11 mouse cellular contexts compared by ENCODE assay signal in genomic region chr1:118343649-118344435, GRCm38 (mm10). TPM values are rescaled to one million over a fixed set of nuclear protein-coding genes. Genes with fewer than 3 reads are reported as not detected.
DNase-seq lines count a peak whose midpoint lies in the region; ATAC-seq and TF ChIP-seq lines count a peak whose summit lies in the region.
"Had no signal": no experiment of that assay in that cellular context is flagged by ENCODE, and none has a peak within 500 bp of the region (broad histone marks: within the 10 kb centered on the region; RNA-seq: fewer than 3 reads in every experiment).

No protein-coding gene starts in this region.

- no peaks in the 10 kb centered on the region for H3K36me3 ChIP-seq in hindbrain, postnatal 0 days (ENCODE audit: insufficient read depth, low read length)
- H3K36me3 ChIP-seq in hindbrain, embryonic 13.5 days, result no peaks in the 10 kb centered on the region
- no peaks in the 10 kb centered on the region for H3K36me3 ChIP-seq in kidney, embryonic 15.5 days
- H3K36me3 ChIP-seq in lung, embryonic 14.5 days (ENCODE audit: insufficient read depth), result no peaks in the 10 kb centered on the region
- H3K36me3 ChIP-seq: heart, embryonic 15.5 days; liver, embryonic 13.5 days had no signal

- 37% methylated on average over 6 of the region's 6 CpGs for WGBS in hindbrain, postnatal 0 days
- WGBS in hindbrain, embryonic 13.5 days, result 47% methylated on average over 6 of the region's 6 CpGs
- 23% methylated on average over 6 of the region's 6 CpGs for WGBS in kidney, embryonic 15.5 days
- WGBS in lung, embryonic 14.5 days, result 29% methylated on average over 6 of the region's 6 CpGs

- no peaks in the 10 kb centered on the region for H3K27me3 ChIP-seq in hindbrain, postnatal 0 days (ENCODE audit: insufficient read depth, low read length)
- no peaks in the 10 kb centered on the region for H3K27me3 ChIP-seq in hindbrain, embryonic 13.5 days
- H3K27me3 ChIP-seq in kidney, embryonic 15.5 days, result no peaks in the 10 kb centered on the region
- H3K27me3 ChIP-seq in lung, embryonic 14.5 days (ENCODE audit: insufficient read depth, low read length), result no peaks in the 10 kb centered on the region
- H3K27me3 ChIP-seq: heart, embryonic 15.5 days; liver, embryonic 13.5 days had no signal

- no peak for ATAC-seq in hindbrain, postnatal 0 days
- ATAC-seq in hindbrain, embryonic 13.5 days (ENCODE audit: low FRiP score), result no peak
- peak; percentile 92 for ATAC-seq in kidney, embryonic 15.5 days (replicated peaks; ENCODE audit: low FRiP score)
- ATAC-seq in lung, embryonic 14.5 days (ENCODE audit: insufficient read depth), result no peak

- peaks cover 3% of the 10 kb centered on the region; the same call in 1 of the 2 replicates for H3K9me3 ChIP-seq in hindbrain, postnatal 0 days (ENCODE audit: low read length)
- no peaks in the 10 kb centered on the region for H3K9me3 ChIP-seq in hindbrain, embryonic 13.5 days
- H3K9me3 ChIP-seq in kidney, embryonic 15.5 days (replicated peaks), result no peaks in the 10 kb centered on the region
- H3K9me3 ChIP-seq in lung, embryonic 14.5 days (ENCODE audit: low read depth, low read length), result no peaks in the 10 kb centered on the region
- H3K9me3 ChIP-seq: heart, embryonic 15.5 days; liver, embryonic 13.5 days had no signal

- DNase-seq in hindbrain, postnatal 0 days (ENCODE audit: low spot score), result no peak
- peak; percentile 29 for DNase-seq in embryo, embryonic 10.5 days (ENCODE audit: low spot score)
- peak; percentile 35 for DNase-seq in lung, embryonic 14.5 days
- DNase-seq in cerebellum, adult 11-12 months, result no peak
- DNase-seq in MN1 (ENCODE audit: low spot score), result no peak
- no peak for DNase-seq in heart, adult 11 months
- DNase-seq: liver, embryonic 13.5 days had no signal

- 0 out of 2 replicates have a peak, but pooled peaks have one; percentile 5 for TF ChIP-seq CTCF in hindbrain, postnatal 0 days (IDR thresholded peaks at IDR 0.05; ENCODE audit: low read depth)
- 0 out of 2 replicates have a peak, but pooled peaks have one; percentile 10 for TF ChIP-seq CTCF in lung, embryonic 14.5 days (IDR thresholded peaks at IDR 0.05; ENCODE audit: low read depth)

- H3K27ac ChIP-seq in hindbrain, postnatal 0 days, result no peak overlapping the region
- no peak overlapping the region for H3K27ac ChIP-seq in hindbrain, embryonic 13.5 days
- H3K27ac ChIP-seq in kidney, embryonic 15.5 days, result peak overlapping the region; percentile 72
- no peak overlapping the region for H3K27ac ChIP-seq in lung, embryonic 14.5 days (ENCODE audit: low read depth)
- H3K27ac ChIP-seq: heart, embryonic 15.5 days; liver, embryonic 13.5 days had no signal

- no peak overlapping the region for H3K4me2 ChIP-seq in hindbrain, postnatal 0 days (ENCODE audit: low read depth, low read length)
- H3K4me2 ChIP-seq in hindbrain, embryonic 13.5 days, result no peak overlapping the region
- 0 out of 2 replicates have a peak overlapping the region, but pooled peaks have one; percentile 9 for H3K4me2 ChIP-seq in kidney, embryonic 15.5 days
- H3K4me2 ChIP-seq in lung, embryonic 14.5 days, result no peak overlapping the region
- H3K4me2 ChIP-seq: heart, embryonic 15.5 days; liver, embryonic 13.5 days had no signal

- H3K9ac ChIP-seq in hindbrain, postnatal 0 days (replicated peaks; ENCODE audit: low read length), result no peak overlapping the region
- H3K9ac ChIP-seq in hindbrain, embryonic 13.5 days, result no peak overlapping the region
- H3K9ac ChIP-seq in kidney, embryonic 15.5 days, result no peak overlapping the region
- H3K9ac ChIP-seq in lung, embryonic 14.5 days, result no peak overlapping the region
- H3K9ac ChIP-seq: heart, embryonic 15.5 days; liver, embryonic 13.5 days had no signal

- H3K4me3 ChIP-seq in hindbrain, postnatal 0 days (ENCODE audit: low read length), result no peak overlapping the region
- H3K4me3 ChIP-seq in hindbrain, embryonic 13.5 days, result no peak overlapping the region
- H3K4me3 ChIP-seq in kidney, embryonic 15.5 days (replicated peaks), result no peak overlapping the region
- H3K4me3 ChIP-seq in lung, embryonic 14.5 days (ENCODE audit: low read depth, low read length), result no peak overlapping the region
- H3K4me3 ChIP-seq: heart, embryonic 15.5 days; liver, embryonic 13.5 days; myocyte had no signal

- no peaks in the 10 kb centered on the region for H3K4me1 ChIP-seq in hindbrain, postnatal 0 days (ENCODE audit: insufficient read depth, low read length)
- H3K4me1 ChIP-seq in hindbrain, embryonic 13.5 days (replicated peaks), result no peaks in the 10 kb centered on the region
- peaks cover 11% of the 10 kb centered on the region for H3K4me1 ChIP-seq in kidney, embryonic 15.5 days
- H3K4me1 ChIP-seq in lung, embryonic 14.5 days (ENCODE audit: insufficient read depth), result no peaks in the 10 kb centered on the region
- H3K4me1 ChIP-seq: liver, embryonic 13.5 days had no signal

RNA-seq across cellular contexts. Expression of gene Nifk, which starts 22.2 kb away (rescaled TPM):
- total RNA-seq in hindbrain, postnatal 0 days (2014; rRNA removed), result 25.6 and 25.8 TPM in 2 replicates
- 64.8 and 65.8 TPM in 2 replicates for polyA plus RNA-seq in hindbrain, postnatal 0 days (2015; fragmentation: Nextera tagmentation; extraction: Ambion mirVana)
- 69.8 and 70.1 TPM in 2 replicates for polyA plus RNA-seq in hindbrain, embryonic 13.5 days (2015; fragmentation: Nextera tagmentation; extraction: Ambion mirVana)
- 81.4 and 88.9 TPM in 2 replicates for polyA plus RNA-seq in kidney, embryonic 15.5 days (2015; fragmentation: Nextera tagmentation; extraction: Ambion mirVana)
- 83.1 and 90.4 TPM in 2 replicates for polyA plus RNA-seq in lung, embryonic 14.5 days (2014; fragmentation: Nextera tagmentation; extraction: Ambion mirVana)

RNA-seq across cellular contexts. Expression of gene Tsn, which starts 32.3 kb away (rescaled TPM):
- total RNA-seq in hindbrain, postnatal 0 days (2014; rRNA removed), result 182 and 199 TPM in 2 replicates
- polyA plus RNA-seq in hindbrain, postnatal 0 days (2015; fragmentation: Nextera tagmentation; extraction: Ambion mirVana), result 560 and 564 TPM in 2 replicates
- 465 and 467 TPM in 2 replicates for polyA plus RNA-seq in hindbrain, embryonic 13.5 days (2015; fragmentation: Nextera tagmentation; extraction: Ambion mirVana)
- 311 and 324 TPM in 2 replicates for polyA plus RNA-seq in kidney, embryonic 15.5 days (2015; fragmentation: Nextera tagmentation; extraction: Ambion mirVana)
- 325 and 327 TPM in 2 replicates for polyA plus RNA-seq in lung, embryonic 14.5 days (2014; fragmentation: Nextera tagmentation; extraction: Ambion mirVana)

RNA-seq across cellular contexts. Expression of gene Clasp1, which starts 45.0 kb away (rescaled TPM):
- 126 and 133 TPM in 2 replicates for total RNA-seq in hindbrain, postnatal 0 days (2014; rRNA removed)
- 63.2 and 65.8 TPM in 2 replicates for polyA plus RNA-seq in hindbrain, postnatal 0 days (2015; fragmentation: Nextera tagmentation; extraction: Ambion mirVana)
- 117 and 131 TPM in 2 replicates for polyA plus RNA-seq in hindbrain, embryonic 13.5 days (2015; fragmentation: Nextera tagmentation; extraction: Ambion mirVana)
- polyA plus RNA-seq in kidney, embryonic 15.5 days (2015; fragmentation: Nextera tagmentation; extraction: Ambion mirVana), result 43.9 and 50.1 TPM in 2 replicates
- polyA plus RNA-seq in lung, embryonic 14.5 days (2014; fragmentation: Nextera tagmentation; extraction: Ambion mirVana), result 51.5 and 60.7 TPM in 2 replicates

Comparison
In these comparisons a context has a peak if more than half of its experiments do, and no peak if none do; other contexts are left out.
1. DNase-seq: peak in embryo, embryonic 10.5 days (single experiment) and lung, embryonic 14.5 days (single experiment); none in hindbrain, postnatal 0 days (single experiment), cerebellum, adult 11-12 months (single experiment), MN1 (single experiment) and heart, adult 11 months (single experiment).